Mouse (Mus musculus) embryonic stem cell, embryonic (primary cell): ENCODE measurements around the gene Gm45717.

Experiments
- CTCF ChIA-PET, 4 experiments: fragments of 300-600 bp in 2 of 4; fragments of 350-600 bp in 2 of 4; sonication (Branson Sonifier 250); formaldehyde crosslinking; loops; one replicate each; lab custom pipeline; 2022; ENCODE audit warnings: inconsistent platforms in 2 of 4; lab: Charles Lee
- POLR2A ChIA-PET, 4 experiments: fragments of 300-600 bp in 2 of 4; fragments of 350-600 bp in 2 of 4; sonication (Branson Sonifier 250); formaldehyde crosslinking; loops; one replicate each; lab custom pipeline; 2022; ENCODE audit warnings: antibody characterized with exemption in 4 of 4, inconsistent platforms in 1 of 4; lab: Charles Lee

Gm45717 gene

DNA sequence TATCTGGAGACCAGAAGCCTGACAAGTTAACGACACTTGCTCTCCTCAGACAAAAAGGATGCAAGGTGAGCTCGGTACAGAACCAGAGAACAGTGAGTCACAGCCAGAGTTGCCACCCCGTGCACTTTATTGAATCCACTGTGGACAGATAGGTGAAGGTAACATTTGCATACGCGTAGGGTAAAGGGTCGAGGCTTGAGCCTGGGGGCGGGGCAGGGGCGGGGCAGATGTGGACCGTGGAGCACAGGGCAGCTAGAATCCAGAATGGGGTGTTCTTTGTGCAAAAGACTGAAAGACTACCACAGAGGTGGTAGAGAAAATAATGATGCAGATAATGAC, 1.0 kb downstream of the Gm45717 start:
- ChIA-PET POLR2A (interaction anchor here in 3 of 4 experiments (0.6 to 3.7 kb wide), 24 partner anchors 11 to 723 kb away, joined by 3 to 18 read pairs (median 4); partner anchors contain the start of genes Pgghg (in 2 of the 3), Ifitm1 (in 1 of the 3), Ptdss2 (in 1 of the 3) and Sirt3 (in 1 of the 3)), CTCF (interaction anchor here in 3 of 4 experiments (0.6 to 1.7 kb wide), 5 partner anchors 13 to 162 kb away, joined by 3 to 12 read pairs (median 4); partner anchors contain the start of gene Pgghg (in 1 of the 3))

DNA sequence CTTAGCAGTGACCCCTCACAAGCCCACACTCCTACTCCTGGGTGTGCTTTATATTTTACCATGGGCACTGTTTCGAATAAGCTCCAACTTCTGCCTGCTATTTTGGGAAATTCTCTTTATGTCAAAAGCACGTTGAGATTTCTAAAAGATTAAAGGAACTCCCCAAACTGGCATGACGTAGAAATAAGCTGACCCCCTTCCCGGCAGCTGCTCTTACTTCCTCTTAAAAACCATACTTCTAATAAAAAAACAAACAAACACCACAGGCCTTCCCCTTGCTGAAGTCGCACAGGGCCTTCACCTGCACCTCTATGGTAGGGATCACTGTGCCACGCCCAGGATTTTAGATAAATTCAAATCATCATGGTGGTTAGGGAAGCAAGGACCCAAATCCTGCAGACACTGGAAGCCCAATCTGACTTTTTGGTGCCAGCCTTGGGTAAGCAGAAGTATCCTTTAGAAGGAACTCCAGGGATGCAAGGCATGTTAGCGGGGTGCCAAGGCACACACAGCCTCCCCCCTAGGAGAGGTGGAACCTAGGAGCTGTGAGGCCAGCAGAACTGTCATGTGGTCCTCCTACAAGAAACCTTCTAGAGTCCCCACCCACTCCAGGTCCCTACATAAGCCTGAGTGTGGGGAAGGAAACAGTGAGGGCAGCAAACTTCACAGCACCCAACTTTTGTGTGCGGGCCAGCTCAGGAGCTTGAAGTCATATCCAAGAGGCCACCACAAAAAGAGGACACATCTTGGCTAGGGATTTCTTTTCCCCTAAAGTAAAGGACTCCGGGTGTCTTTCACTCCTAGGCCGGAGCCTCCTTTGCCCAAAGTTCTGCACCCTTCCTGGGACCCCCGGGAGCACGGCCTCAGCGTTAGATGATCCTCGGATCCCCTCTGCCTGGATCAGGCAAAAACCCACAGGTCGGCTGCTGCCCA, 1.7 kb downstream of the Gm45717 start:
- POLR2A ChIA-PET: interaction anchor here in 3 of 4 experiments (0.6 to 3.7 kb wide), 26 partner anchors 12 to 723 kb away, joined by 3 to 18 read pairs (median 4); partner anchors contain the start of genes Pgghg (in 2 of the 3), Ifitm1 (in 1 of the 3), Ptdss2 (in 1 of the 3) and Sirt3 (in 1 of the 3)

DNA sequence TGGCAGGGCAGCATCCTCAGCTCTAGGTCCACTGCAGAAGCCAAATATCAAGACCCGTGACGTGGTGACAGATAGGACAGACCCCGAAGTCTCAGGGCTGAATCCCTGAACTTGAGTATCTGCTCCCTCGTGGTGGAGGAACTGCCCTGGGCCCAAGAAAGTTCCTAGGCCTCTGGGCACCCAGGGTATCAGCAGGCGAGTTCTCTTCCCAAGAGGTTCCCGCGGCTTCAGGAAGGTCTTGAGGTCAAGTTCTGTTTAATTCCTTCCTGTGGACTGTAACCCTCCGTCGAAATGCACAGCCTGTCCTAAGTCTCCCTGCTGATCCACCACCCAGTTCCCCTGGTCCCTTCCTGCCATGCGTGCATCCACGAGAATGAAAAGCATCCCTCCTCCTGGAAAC, 2.6 kb downstream of the Gm45717 start:
- ChIA-PET CTCF (no interaction called here), POLR2A (interaction anchor here in 2 of 4 experiments (1.0 to 3.7 kb wide), 9 partner anchors 11 to 98 kb away, joined by 3 to 23 read pairs (median 6); partner anchors contain the start of gene Pgghg (in 1 of the 2))

More for the DNA sequence above, 1.7 kb downstream of the Gm45717 start:
- CTCF ChIA-PET: interaction anchor here in 1 of 4 experiments (1.3 to 1.7 kb wide), 2 partner anchors 12 to 45 kb away, joined by 5 to 12 read pairs; partner anchors contain the start of gene Pgghg

DNA sequence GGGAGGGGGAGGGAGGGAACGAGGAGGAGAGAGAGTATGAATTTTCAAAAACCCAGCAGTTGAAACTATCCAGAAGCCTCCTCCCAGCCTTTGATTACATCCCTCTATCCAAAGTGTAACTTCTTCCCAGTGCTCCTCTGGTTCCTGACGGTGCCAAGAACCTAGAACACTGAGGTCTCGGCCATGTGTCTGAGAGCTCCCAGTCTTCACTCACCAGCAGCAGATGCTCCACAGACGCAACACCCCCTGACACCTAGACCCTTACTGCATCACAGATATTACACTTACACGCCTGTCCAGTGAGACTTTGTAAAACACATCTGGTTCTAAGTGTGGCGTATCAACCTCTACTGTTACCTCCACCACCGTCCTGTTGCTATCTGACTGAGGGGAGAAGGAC, 3.3 kb downstream of the Gm45717 start:
- ChIA-PET CTCF (interaction anchor here in 2 of 4 experiments (1.3 to 2.0 kb wide), 2 partner anchors 15 to 44 kb away, joined by 3 to 5 read pairs; no protein-coding TSS in a partner anchor), POLR2A (interaction anchor here in 2 of 4 experiments (0.7 to 3.7 kb wide), 12 partner anchors 9 to 268 kb away, joined by 3 to 23 read pairs (median 3); partner anchors contain the start of genes Pgghg (in 1 of the 2) and Rassf7 (in 1 of the 2))

DNA sequence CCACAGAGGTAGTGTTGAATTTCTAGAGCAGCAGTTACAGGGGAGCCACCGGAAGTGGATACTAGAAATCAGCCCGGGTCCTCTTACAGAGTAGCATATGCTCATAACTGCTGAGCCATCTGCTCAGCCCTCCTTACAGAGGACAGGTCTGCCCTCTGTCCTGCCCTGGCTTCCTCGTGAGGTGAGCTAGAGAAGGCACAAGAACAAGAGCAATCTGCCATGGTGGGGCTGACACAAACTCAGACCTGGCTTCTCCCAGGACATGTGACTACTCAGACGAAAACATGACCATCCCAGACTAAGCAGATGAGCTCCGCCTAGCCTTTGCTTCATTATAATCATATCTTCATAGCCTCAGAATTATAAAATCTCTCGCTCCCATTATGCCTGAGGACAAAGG, 4.0 kb downstream of the Gm45717 start:
- ChIA-PET CTCF (interaction anchor here in 3 of 4 experiments (0.7 to 2.0 kb wide), 4 partner anchors 10 to 43 kb away, joined by 3 to 5 read pairs (median 4); partner anchors contain the start of gene Pgghg (in 1 of the 3)), POLR2A (interaction anchor here (0.7 to 3.7 kb wide), 19 partner anchors 7 to 268 kb away, joined by 3 to 23 read pairs (median 4); partner anchors contain the start of genes Pgghg (in 2 of the 4), Ifitm1 (in 1 of the 4) and Rassf7 (in 1 of the 4))

DNA sequence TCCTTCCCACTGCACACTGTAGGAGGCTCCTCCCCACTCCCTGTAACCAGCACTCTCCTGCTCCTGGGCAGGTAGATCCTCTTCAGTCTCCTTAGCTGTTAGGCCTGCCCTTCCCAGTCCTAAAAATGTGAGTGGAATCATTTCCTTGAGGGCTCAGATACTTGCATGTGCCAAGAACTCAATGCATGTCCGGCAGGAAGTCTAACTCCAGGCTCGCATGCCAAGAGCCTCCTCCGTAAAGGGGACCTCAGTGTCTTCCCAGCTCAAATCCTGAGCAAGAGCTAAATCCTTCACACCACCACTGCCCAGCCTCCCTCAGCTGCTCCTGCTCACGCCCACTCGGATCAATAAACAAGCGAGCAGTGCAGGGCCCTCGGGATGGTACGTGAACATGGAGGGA, 4.7 kb downstream of the Gm45717 start:
- POLR2A ChIA-PET: interaction anchor here in 2 of 4 experiments (0.6 to 3.5 kb wide), 17 partner anchors 8 to 229 kb away, joined by 3 to 23 read pairs (median 4); partner anchors contain the start of genes Pgghg (in 2 of the 2) and Ifitm1 (in 1 of the 2)
- CTCF ChIA-PET: interaction anchor here in 3 of 4 experiments (1.0 to 2.0 kb wide), 4 partner anchors 9 to 43 kb away, joined by 3 to 5 read pairs (median 4); partner anchors contain the start of gene Pgghg (in 1 of the 3)

DNA sequence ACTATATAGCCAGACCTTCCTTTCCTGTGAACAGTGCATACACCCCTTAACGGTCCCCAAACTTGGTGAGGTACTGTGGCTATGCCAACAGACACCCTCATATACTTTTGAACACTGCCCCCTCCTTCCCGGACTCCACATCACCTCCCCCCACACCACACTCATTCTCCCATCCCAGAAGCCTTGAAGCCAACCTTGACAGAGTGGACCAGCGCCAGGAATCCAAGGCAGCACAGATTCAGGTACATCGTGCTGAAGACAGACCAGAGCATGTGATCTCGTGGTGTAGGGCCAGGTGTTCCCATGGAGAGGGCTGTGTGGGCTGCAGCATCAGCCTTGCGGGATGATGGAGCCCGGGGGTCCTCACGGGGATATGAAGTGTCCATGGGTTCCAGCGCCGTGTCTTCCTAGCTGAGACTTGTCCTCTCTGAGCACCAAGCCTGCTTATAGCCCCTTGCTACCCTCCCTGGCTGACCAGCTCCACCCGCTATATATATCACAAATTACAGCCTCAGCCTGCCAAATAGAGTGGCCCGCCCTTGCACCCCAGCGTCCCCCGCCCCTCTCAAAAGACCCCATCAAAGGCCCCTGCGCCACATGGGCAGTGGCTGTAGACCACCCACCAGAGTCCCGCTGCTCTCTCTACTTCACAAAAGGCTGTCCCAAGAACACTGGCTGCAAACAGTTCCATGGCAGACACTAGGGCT, 5.8 kb downstream of the Gm45717 start, which contains the start of gene Ifitm5:
TSS of gene Ifitm5 (minus strand) at position 468 of the 707 bp plus-strand sequence.
- ChIA-PET CTCF (interaction anchor here in 2 of 4 experiments (0.6 to 2.0 kb wide), 4 partner anchors 8 to 197 kb away, joined by 3 to 5 read pairs (median 5); no protein-coding TSS in a partner anchor), POLR2A (interaction anchor here in 3 of 4 experiments (0.7 to 3.5 kb wide), 14 partner anchors 8 to 1648 kb away, joined by 3 to 23 read pairs (median 5); partner anchors contain the start of gene Pgghg (in 2 of the 3))

DNA sequence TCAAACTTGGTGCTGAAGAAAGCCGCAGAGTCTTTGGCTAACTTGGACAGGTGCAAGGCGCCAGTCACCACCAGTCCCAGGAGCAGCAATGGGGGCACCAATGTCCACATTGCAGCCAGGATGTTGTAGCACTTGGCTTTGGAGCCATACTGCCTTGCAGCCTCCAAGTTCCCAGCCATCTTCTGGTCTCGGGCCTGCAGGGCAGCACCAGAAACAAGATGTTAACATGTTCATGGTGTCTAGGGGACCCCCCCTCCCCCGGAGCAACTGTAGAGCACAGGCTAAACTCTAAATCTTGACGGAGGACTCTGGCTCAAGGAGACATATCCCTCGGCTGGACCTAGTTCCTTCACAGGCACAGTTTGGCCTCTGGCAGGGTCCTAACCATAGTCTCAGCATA, 6.5 kb downstream of the Gm45717 start:
- POLR2A ChIA-PET: interaction anchor here in 1 of 4 experiments (0.9 to 1.7 kb wide), 3 partner anchors 40 to 102 kb away, joined by 3 to 6 read pairs (median 3); no protein-coding TSS in a partner anchor

DNA sequence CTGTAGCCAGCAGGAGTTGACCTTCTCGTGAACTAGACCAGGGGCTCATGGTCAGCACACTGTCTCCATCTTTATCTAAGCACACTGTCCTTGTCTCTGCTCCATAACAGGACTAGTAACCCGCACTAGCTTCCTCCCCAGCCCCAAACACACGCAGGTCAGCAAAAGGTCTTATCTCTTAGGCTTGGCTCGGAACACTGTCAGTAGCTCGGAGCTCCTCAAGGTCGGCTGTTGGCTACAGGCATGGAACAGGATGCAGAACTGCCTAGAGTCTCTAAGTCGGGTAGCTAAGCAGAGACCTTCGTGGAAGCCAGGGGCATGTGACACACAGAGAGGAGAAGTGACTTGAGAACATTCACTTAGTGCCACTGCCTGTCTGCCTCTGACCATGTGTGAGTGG, 7.6 kb downstream of the Gm45717 start:
- ChIA-PET POLR2A (interaction anchor here in 3 of 4 experiments (0.6 to 2.2 kb wide), 7 partner anchors 10 to 122 kb away, joined by 3 to 6 read pairs (median 3); no protein-coding TSS in a partner anchor), CTCF (interaction anchor here in 1 of 4 experiments (1.1 kb wide), 1 partner anchor 101 kb away, joined by 3 read pairs; no protein-coding TSS in a partner anchor)

More for the DNA sequence above, 6.5 kb downstream of the Gm45717 start:
- CTCF ChIA-PET: no interaction called here

DNA sequence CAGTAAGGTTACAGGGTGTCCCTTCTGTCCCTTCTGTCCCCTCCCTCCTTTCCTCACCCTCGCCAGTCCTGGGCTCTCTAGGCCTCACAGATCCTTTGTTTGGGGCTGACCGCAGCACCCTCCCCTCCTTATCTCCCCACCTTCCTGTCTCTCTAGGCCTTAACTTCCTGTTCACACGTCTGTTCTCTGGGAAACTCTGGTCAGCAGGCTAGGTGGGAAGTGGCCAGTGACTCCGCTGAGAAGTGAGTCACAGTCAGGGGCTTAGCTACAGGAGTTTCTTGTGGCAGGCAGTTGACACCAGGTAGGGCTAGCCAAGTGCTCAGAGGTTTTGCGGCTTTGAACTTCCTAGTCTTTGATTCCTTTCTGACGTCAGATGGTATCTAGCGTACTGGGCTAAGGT, 8.8 kb downstream of the Gm45717 start:
- ChIA-PET CTCF (no interaction called here), POLR2A (interaction anchor here in 2 of 4 experiments (0.5 to 2.2 kb wide), 5 partner anchors 12 to 522 kb away, joined by 3 to 6 read pairs (median 3); no protein-coding TSS in a partner anchor)

DNA sequence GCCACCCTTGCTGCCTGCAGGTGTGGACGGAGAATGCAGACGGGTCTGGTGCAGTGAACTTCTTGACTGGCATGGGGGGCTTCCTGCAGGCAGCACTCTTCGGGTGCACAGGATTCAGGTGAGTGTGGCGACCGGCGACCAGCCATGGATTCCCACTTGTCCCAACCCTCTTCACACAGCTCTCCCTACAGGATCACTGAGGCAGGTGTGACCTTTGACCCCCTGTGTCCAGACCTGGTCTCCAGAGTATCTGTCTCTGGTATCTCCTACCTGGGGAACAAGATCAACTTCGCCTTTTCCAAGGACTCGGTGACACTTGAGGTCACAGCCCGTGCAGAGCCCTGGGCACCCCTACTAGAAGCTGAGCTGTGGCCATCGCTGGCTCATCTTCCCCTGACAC, 9.4 kb downstream of the Gm45717 start:
- ChIA-PET CTCF (no interaction called here), POLR2A (interaction anchor here in 1 of 4 experiments (1.0 to 1.2 kb wide), 2 partner anchors 13 to 523 kb away, joined by 3 to 4 read pairs; no protein-coding TSS in a partner anchor)

DNA sequence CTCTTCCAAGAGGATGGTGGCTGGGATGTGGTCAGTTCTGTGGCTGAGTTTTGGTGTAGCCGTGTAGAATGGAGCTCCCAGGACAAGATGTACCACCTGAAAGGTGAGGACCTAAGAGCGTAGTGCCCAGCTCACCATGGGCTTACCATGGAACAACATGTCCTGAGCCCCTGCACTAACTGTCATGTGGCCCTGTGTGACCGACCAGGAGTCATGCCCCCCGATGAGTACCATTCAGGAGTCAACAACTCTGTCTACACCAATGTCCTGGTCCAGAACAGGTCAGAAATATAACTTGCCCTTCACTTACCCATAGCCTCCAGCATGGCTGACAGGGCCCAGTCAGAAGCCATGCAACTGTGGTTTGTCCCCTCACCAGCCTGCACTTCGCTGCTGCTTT, 10.5 kb downstream of the Gm45717 start:
- POLR2A ChIA-PET: no interaction called here
- CTCF ChIA-PET: interaction anchor here in 1 of 4 experiments (0.8 kb wide), 1 partner anchor 63 kb away, joined by 3 read pairs; no protein-coding TSS in a partner anchor

DNA sequence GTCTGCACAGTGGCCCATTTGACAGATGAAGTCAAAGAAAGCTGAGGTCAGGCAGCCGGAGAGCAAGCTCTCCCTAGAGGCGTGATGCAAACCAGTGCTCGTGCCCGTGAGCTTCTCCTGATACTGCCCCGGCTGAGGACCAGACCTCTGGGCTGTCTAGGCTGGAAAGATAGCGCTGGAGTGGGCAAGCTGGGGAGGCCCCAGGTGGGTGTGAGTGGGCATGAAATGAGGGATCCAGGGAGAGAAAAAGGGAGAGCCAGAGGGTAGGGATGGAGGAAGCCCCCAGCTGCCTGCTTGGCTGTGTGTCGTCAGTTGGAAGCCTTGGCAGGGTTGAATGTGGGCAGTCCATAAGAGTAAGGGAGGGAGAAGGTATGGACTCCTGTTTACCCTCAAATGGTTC, 11.5 kb downstream of the Gm45717 start:
- ChIA-PET POLR2A (interaction anchor here in 3 of 4 experiments (0.6 to 3.8 kb wide), 16 partner anchors 7 to 808 kb away, joined by 3 to 23 read pairs (median 4); partner anchors contain the start of genes Ifitm1 (in 1 of the 3), Ifitm2 (in 1 of the 3), Ifitm5 (in 1 of the 3) and Zfp941 (in 1 of the 3)), CTCF (interaction anchor here in 1 of 4 experiments (1.5 to 1.6 kb wide), 2 partner anchors 15 to 103 kb away, joined by 5 read pairs; no protein-coding TSS in a partner anchor)

DNA sequence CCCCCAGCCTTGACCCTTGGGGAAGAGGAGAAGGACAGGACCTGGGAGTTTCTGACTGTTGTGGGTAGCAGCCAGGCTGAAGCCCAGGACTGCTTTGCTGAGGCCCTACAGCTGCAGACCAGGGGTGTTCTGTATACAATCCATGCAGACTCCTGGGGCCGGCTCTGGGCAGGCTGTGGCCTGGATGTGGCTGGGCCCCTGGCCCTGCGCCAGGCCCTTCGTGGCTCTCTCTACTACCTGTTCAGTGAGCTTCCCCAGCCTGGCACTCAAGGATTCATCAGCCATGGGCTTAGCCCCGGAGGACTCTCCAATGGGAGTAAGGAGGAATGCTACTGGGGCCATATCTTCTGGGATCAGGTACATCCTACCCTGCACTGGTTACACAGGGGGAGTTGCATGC, 12.4 kb downstream of the Gm45717 start:
- ChIA-PET POLR2A (interaction anchor here in 3 of 4 experiments (0.9 to 3.8 kb wide), 23 partner anchors 8 to 233 kb away, joined by 3 to 26 read pairs (median 6); partner anchors contain the start of genes Gm17387 (in 1 of the 3), Ifitm1 (in 1 of the 3), Ifitm2 (in 1 of the 3) and Ifitm5 (in 1 of the 3)), CTCF (interaction anchor here in 2 of 4 experiments (1.5 to 2.9 kb wide), 4 partner anchors 16 to 104 kb away, joined by 5 to 13 read pairs (median 8); no protein-coding TSS in a partner anchor)

DNA sequence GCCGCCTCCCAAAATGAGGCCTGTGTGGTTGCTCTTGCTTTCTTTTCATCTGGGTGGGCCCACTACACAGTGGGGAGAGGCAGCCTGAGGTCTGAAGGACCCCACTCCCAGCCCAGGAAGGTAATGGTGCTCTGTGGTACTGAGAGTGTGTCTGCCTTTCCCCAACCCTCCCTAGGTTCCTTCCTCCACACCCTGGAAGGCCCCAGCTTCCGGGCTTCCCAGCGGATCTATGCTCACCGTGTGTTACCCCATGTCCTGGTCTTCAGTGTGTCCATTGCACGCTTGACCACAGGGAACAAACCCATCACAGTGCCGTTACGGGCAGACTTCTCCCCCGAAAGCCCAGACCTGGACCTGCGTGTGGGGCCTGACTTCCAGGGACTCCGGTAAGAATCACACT, 12.9 kb downstream of the Gm45717 start:
- ChIA-PET CTCF (interaction anchor here in 3 of 4 experiments (0.6 to 2.9 kb wide), 15 partner anchors 12 to 529 kb away, joined by 3 to 15 read pairs (median 8); partner anchors contain the start of gene Nlrp6 (in 1 of the 3)), POLR2A (interaction anchor here (0.6 to 3.8 kb wide), 32 partner anchors 8 to 1067 kb away, joined by 3 to 26 read pairs (median 5); partner anchors contain the start of genes Ifitm2 (in 2 of the 4), Gm17387 (in 1 of the 4), Ifitm1 (in 1 of the 4) and Ifitm5 (in 1 of the 4))

DNA sequence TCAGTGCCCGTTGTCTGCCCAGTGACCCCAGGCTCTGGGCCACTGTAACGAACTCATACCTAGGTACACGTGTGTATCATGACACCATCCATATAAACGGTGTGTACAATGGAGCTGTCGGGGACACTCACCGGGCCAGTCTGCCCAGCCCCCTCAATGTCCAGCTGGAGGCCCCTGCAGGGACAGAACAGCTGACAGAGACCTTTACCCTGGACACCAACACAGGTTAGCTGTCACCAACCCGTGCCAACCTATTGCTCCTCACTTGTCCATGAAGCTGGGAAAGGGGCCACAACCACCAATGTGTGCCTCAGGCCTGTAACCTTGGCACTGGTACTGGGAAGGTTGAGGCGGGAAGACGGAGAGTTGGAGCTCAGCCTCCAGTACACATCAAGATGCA, 13.4 kb downstream of the Gm45717 start:
- ChIA-PET POLR2A (interaction anchor here (0.6 to 3.8 kb wide), 50 partner anchors 8 to 1197 kb away, joined by 3 to 26 read pairs (median 5); partner anchors contain the start of genes Ifitm2 (in 2 of the 4), Ifitm5 (in 2 of the 4), Lrrc56 (in 2 of the 4) and Gm17387 (in 1 of the 4)), CTCF (interaction anchor here in 3 of 4 experiments (0.6 to 2.9 kb wide), 31 partner anchors 12 to 533 kb away, joined by 3 to 15 read pairs (median 5); partner anchors contain the start of genes Nlrp6 (in 1 of the 3), Polr2l (in 1 of the 3) and Tspan4 (in 1 of the 3))
